Mouse (Mus musculus): Measurements from ENCODE around the gene Map3k7. TPM values are rescaled to one million over a fixed set of nuclear protein-coding genes. Genes with fewer than 3 reads are reported as not detected.

Map3k7 gene
- polyA plus RNA-seq, 1 experiment from 2014 or later = 35.9 TPM

GRCm38 (mm10) chr4:32037267-32037666 lies 73.4 kb downstream of the Map3k7 start:
- Histone ChIP-seq H3K4me2 (ENCODE audit: low read length) (no peak overlapping the region), H3K4me1 (replicated peaks; ENCODE audit: control insufficient read depth, insufficient read depth, low read length) (no peaks in the 10 kb centered on the region), H3K9ac (ENCODE audit: low read length) (no peak overlapping the region), H3K36me3 (ENCODE audit: control insufficient read depth, insufficient read depth, low read length) (no peaks in the 10 kb centered on the region), H3K9me3 (ENCODE audit: control insufficient read depth, low read length) (no peaks in the 10 kb centered on the region), H3K4me3 (ENCODE audit: low read depth, low read length) (no peak overlapping the region), H3K27me3 (replicated peaks; ENCODE audit: control insufficient read depth, insufficient read depth, low read length) (no peaks in the 10 kb centered on the region), H3K27ac (ENCODE audit: low read depth) (no peak overlapping the region)
- no peak for ATAC-seq (replicated peaks; ENCODE audit: low FRiP score, low TSS enrichment, low read depth)
- 48% methylated on average over 7 of the region's 7 CpGs for WGBS
- no peak for DNase-seq (ENCODE audit: low spot score)

GRCm38 (mm10) chr4:32041741-32042452 lies 78.0 kb downstream of the Map3k7 start:
- H3K27me3 ChIP-seq (replicated peaks; ENCODE audit: control insufficient read depth, insufficient read depth, low read length) = no peaks in the 10 kb centered on the region
- no peak overlapping the region for H3K9ac ChIP-seq (ENCODE audit: low read length)

GRCm38 (mm10) chr4:32045234-32045633 lies 81.3 kb downstream of the Map3k7 start:
- H3K9me3 ChIP-seq (ENCODE audit: control insufficient read depth, low read length) = no peaks in the 10 kb centered on the region
- no peaks in the 10 kb centered on the region for H3K27me3 ChIP-seq (replicated peaks; ENCODE audit: control insufficient read depth, insufficient read depth, low read length)
- H3K9ac ChIP-seq (ENCODE audit: low read length) = no peak overlapping the region
- no peak overlapping the region for H3K27ac ChIP-seq (ENCODE audit: low read depth)
- no peak overlapping the region for H3K4me3 ChIP-seq (ENCODE audit: low read depth, low read length)
- ATAC-seq (replicated peaks; ENCODE audit: low FRiP score, low TSS enrichment, low read depth) = no peak
- no peaks in the 10 kb centered on the region for H3K36me3 ChIP-seq (ENCODE audit: control insufficient read depth, insufficient read depth, low read length)
- no peak overlapping the region for H3K4me2 ChIP-seq (ENCODE audit: low read length)
- no peaks in the 10 kb centered on the region for H3K4me1 ChIP-seq (replicated peaks; ENCODE audit: control insufficient read depth, insufficient read depth, low read length)
- 17% methylated on average over 5 of the region's 5 CpGs for WGBS
- DNase-seq (ENCODE audit: low spot score) = no peak

More at GRCm38 (mm10) chr4:32041741-32042452, 78.0 kb downstream of the Map3k7 start:
- no peaks in the 10 kb centered on the region for H3K4me1 ChIP-seq (replicated peaks; ENCODE audit: control insufficient read depth, insufficient read depth, low read length)
- ATAC-seq (replicated peaks; ENCODE audit: low FRiP score, low TSS enrichment, low read depth) (0 out of 2 replicates have a peak, but pooled peaks have one; percentile 32), DNase-seq (ENCODE audit: low spot score) (no peak)
- no peak overlapping the region for H3K4me3 ChIP-seq (ENCODE audit: low read depth, low read length)
- H3K36me3 ChIP-seq (ENCODE audit: control insufficient read depth, insufficient read depth, low read length) = no peaks in the 10 kb centered on the region
- H3K27ac ChIP-seq (ENCODE audit: low read depth) = no peak overlapping the region
- no peak overlapping the region for H3K4me2 ChIP-seq (ENCODE audit: low read length)
- WGBS = 65% methylated on average over 15 of the region's 15 CpGs
- H3K9me3 ChIP-seq (ENCODE audit: control insufficient read depth, low read length) = no peaks in the 10 kb centered on the region

- ATAC-seq (replicated peaks; ENCODE audit: low FRiP score, low TSS enrichment, low read depth) (no peak), DNase-seq (ENCODE audit: low spot score) (no peak)
- Histone ChIP-seq H3K4me1 (replicated peaks; ENCODE audit: control insufficient read depth, insufficient read depth, low read length) (no peaks in the 10 kb centered on the region), H3K36me3 (ENCODE audit: control insufficient read depth, insufficient read depth, low read length) (no peaks in the 10 kb centered on the region), H3K4me3 (ENCODE audit: low read depth, low read length) (no peak overlapping the region), H3K27ac (ENCODE audit: low read depth) (no peak overlapping the region), H3K9ac (ENCODE audit: low read length) (no peak overlapping the region), H3K4me2 (ENCODE audit: low read length) (no peak overlapping the region), H3K9me3 (ENCODE audit: control insufficient read depth, low read length) (no peaks in the 10 kb centered on the region), H3K27me3 (replicated peaks; ENCODE audit: control insufficient read depth, insufficient read depth, low read length) (no peaks in the 10 kb centered on the region)
- 63% methylated on average over 4 of the region's 4 CpGs for WGBS
Measured at GRCm38 (mm10) chr4:32049824-32050223, 85.9 kb downstream of the Map3k7 start.

GRCm38 (mm10) chr4:32053171-32053570 lies 89.3 kb downstream of the Map3k7 start:
- Histone ChIP-seq H3K27me3 (replicated peaks; ENCODE audit: control insufficient read depth, insufficient read depth, low read length) (no peaks in the 10 kb centered on the region), H3K36me3 (ENCODE audit: control insufficient read depth, insufficient read depth, low read length) (no peaks in the 10 kb centered on the region), H3K4me2 (ENCODE audit: low read length) (no peak overlapping the region), H3K9ac (ENCODE audit: low read length) (no peak overlapping the region), H3K9me3 (ENCODE audit: control insufficient read depth, low read length) (no peaks in the 10 kb centered on the region), H3K27ac (ENCODE audit: low read depth) (no peak overlapping the region), H3K4me3 (ENCODE audit: low read depth, low read length) (no peak overlapping the region), H3K4me1 (replicated peaks; ENCODE audit: control insufficient read depth, insufficient read depth, low read length) (0 out of 2 replicates have a peak, but pooled peaks cover 5% of the 10 kb centered on the region)
- WGBS = 90% methylated on average over 14 of the region's 14 CpGs
- DNase-seq (ENCODE audit: low spot score) (no peak), ATAC-seq (replicated peaks; ENCODE audit: low FRiP score, low TSS enrichment, low read depth) (no peak)

GRCm38 (mm10) chr4:32055151-32056052 lies 91.5 kb downstream of the Map3k7 start:
- peak overlapping the region; percentile 76 for H3K4me2 ChIP-seq (ENCODE audit: low read length)
- no peak overlapping the region for H3K27ac ChIP-seq (ENCODE audit: low read depth)
- no peaks in the 10 kb centered on the region for H3K9me3 ChIP-seq (ENCODE audit: control insufficient read depth, low read length)
- H3K36me3 ChIP-seq (ENCODE audit: control insufficient read depth, insufficient read depth, low read length) = no peaks in the 10 kb centered on the region
- peak overlapping the region; percentile 46 for H3K4me3 ChIP-seq (ENCODE audit: low read depth, low read length)
- H3K4me1 ChIP-seq (replicated peaks; ENCODE audit: control insufficient read depth, insufficient read depth, low read length) = 0 out of 2 replicates have a peak, but pooled peaks cover 5% of the 10 kb centered on the region
- ATAC-seq (replicated peaks; ENCODE audit: low FRiP score, low TSS enrichment, low read depth) = peak; percentile 76; the same call in 1 of the 2 replicates
- WGBS = 21% methylated on average over 21 of the region's 21 CpGs
- H3K27me3 ChIP-seq (replicated peaks; ENCODE audit: control insufficient read depth, insufficient read depth, low read length) = no peaks in the 10 kb centered on the region
- peak overlapping the region; percentile 50 for H3K9ac ChIP-seq (ENCODE audit: low read length)
- DNase-seq (ENCODE audit: low spot score) = peak; percentile 93

- H3K27me3 ChIP-seq (replicated peaks; ENCODE audit: control insufficient read depth, insufficient read depth, low read length) = no peaks in the 10 kb centered on the region
- 68% methylated on average over 7 of the region's 7 CpGs for WGBS
- no peaks in the 10 kb centered on the region for H3K36me3 ChIP-seq (ENCODE audit: control insufficient read depth, insufficient read depth, low read length)
- no peak overlapping the region for H3K27ac ChIP-seq (ENCODE audit: low read depth)
- H3K4me1 ChIP-seq (replicated peaks; ENCODE audit: control insufficient read depth, insufficient read depth, low read length) = 0 out of 2 replicates have a peak, but pooled peaks cover 5% of the 10 kb centered on the region
- no peak overlapping the region for H3K4me3 ChIP-seq (ENCODE audit: low read depth, low read length)
- no peaks in the 10 kb centered on the region for H3K9me3 ChIP-seq (ENCODE audit: control insufficient read depth, low read length)
- DNase-seq (ENCODE audit: low spot score) (peak; percentile 53), ATAC-seq (replicated peaks; ENCODE audit: low FRiP score, low TSS enrichment, low read depth) (no peak)
- H3K4me2 ChIP-seq (ENCODE audit: low read length) = no peak overlapping the region
- no peak overlapping the region for H3K9ac ChIP-seq (ENCODE audit: low read length)
Measured at GRCm38 (mm10) chr4:32056441-32056840, 92.5 kb downstream of the Map3k7 start.

- Histone ChIP-seq H3K4me3 (ENCODE audit: low read depth, low read length) (no peak overlapping the region), H3K27me3 (replicated peaks; ENCODE audit: control insufficient read depth, insufficient read depth, low read length) (no peaks in the 10 kb centered on the region), H3K9ac (ENCODE audit: low read length) (no peak overlapping the region), H3K9me3 (ENCODE audit: control insufficient read depth, low read length) (no peaks in the 10 kb centered on the region), H3K36me3 (ENCODE audit: control insufficient read depth, insufficient read depth, low read length) (no peaks in the 10 kb centered on the region), H3K27ac (ENCODE audit: low read depth) (no peak overlapping the region), H3K4me2 (ENCODE audit: low read length) (no peak overlapping the region), H3K4me1 (replicated peaks; ENCODE audit: control insufficient read depth, insufficient read depth, low read length) (0 out of 2 replicates have a peak, but pooled peaks cover 5% of the 10 kb centered on the region)
- 59% methylated on average over 5 of the region's 5 CpGs for WGBS
- DNase-seq (ENCODE audit: low spot score) (no peak), ATAC-seq (replicated peaks; ENCODE audit: low FRiP score, low TSS enrichment, low read depth) (0 out of 2 replicates have a peak, but pooled peaks have one; percentile 70)
Measured at GRCm38 (mm10) chr4:32057102-32057501, 93.2 kb downstream of the Map3k7 start.
